Mouse (Mus musculus) adrenal gland, postnatal 25 days (tissue): ENCODE results near the gene Srp68. TPM values are rescaled to one million over a fixed set of nuclear protein-coding genes. Genes with fewer than 3 reads are reported as not detected.

Experiments
- DNase-seq: peaks from one replicate; pipeline ENCODE4 v3.0.0; 2021; ENCODE audit warnings: mixed read lengths
- total RNA-seq: library from RNA; stranded (reverse); gene quantifications from 2 replicates; pipeline ENCODE4 v1.2.3, GENCODE M21; 2021

Gene Srp68
- total RNA-seq, 1 experiment from 2014 or later = 70.9 TPM

DNA sequence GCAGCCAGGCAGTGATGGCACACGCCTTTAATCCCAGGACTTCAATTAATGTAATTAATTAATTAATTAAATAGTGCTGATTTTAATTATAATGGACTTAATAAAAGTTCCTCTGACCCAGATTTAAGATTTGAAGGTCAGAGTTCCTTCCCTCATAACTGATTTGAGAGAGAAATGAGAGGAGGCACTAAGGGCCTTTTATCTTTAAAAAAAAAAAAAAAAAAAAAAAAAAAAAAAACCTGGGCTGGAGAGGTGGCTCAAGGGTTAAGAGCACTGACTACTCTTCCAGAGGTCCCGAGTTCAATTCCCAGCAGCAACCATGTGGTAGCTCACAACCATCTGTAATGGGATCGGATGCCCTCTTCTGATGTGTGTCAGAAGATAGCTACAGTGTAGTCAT, 65.4 kb downstream of the Srp68 start:
- no peak for DNase-seq

DNA sequence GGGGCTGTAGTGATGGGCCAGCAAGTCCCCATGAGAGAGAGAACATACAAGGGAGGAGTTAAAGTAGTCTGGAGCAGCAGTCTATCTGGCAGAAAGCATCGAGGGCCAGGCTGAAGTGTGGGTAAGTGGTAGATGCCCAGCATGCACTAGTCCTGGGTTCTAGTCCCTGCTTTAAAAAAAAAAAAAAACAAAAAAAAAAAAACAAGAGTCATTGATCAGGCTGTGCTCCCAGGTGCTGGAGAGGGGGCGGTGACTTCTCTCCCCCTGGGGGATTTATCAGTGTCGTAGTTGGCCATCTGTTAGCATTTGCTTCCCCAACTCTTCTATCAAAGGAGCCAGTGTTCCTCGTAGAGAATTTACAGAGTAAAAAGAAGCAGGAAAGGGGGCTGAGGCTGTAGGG, 67.3 kb downstream of the Srp68 start:
- no peak for DNase-seq

- DNase-seq = no peak
These were observed 70.9 kb downstream of the Srp68 start for GRCm38 (mm10) chr11:116203150-116203549.

DNA sequence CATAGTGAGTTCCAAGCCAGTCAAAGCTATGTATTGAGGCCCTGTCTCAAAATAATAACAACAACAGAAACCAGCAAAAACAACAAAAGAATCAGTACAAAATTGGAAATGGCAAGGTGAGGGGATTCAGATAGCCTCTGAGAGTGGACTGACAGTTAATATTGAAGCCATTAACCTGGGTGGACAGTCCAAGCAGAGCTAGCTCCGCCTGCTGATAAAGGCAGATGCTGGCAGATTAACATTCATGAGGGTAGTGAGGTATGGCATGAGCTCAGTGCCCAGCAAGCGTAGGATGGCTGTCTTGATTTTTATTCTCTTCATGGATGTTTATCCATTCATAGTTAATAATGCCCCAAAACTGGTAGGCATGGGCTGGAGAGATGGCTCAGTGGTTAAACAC, 72.9 kb downstream of the Srp68 start:
- no peak for DNase-seq

DNA sequence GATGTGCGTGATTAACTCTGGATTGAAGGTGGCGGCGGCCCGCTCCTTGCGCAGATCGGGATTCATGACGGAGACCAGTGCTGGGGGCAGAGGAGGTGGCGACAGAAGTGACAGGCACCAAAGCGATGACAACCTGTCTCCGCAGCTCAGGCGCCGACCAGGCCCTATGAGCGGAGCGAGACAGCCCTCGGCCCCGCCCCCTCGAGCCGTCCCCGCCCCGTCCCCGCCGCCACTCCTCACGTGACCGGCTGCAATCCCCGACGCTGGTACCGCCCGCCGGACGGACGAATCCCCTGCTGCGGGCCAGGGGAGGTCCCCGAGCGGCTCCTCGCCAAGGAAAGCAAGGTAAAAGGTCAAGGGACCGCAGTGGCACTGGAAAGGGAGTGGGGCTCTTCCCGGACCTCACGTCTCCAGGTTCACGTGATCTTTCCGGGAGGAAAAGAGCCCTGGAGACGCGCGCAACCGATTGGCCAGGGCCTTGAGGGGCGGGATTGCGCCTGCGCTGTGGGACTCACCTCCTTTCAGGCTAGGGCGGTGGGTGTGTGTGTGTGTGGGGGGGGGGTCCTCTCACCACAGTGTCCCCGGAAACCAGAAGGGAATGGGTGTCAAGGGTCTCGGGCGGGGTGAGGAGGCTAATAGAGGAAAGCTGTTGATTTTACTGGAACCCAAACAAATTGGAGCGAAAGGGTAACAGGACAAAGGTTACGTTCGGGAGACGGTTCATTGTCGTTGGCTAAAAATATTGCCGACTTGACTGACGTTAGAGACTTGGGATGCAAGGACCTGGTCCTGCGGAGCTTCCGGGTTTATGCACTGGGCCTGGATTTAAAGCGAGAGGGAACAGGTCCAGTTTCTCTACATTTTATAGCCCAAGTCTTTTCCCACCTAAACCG, 75.1 kb downstream of the Srp68 start, which contains the start of the genes Ten1 and Acox1:
Gene Ten1 (plus strand): TSS at position 217 of the 893 bp plus-strand sequence.
Gene Acox1 (minus strand): TSS at position 407 of the 893 bp plus-strand sequence.
- peak; percentile 98 for DNase-seq

GRCm38 (mm10) chr11:116198132-116198531, 75.9 kb downstream of the Srp68 start:
- no peak for DNase-seq

- no peak for DNase-seq
These were observed 76.5 kb downstream of the Srp68 start for GRCm38 (mm10) chr11:116197584-116197906.

- DNase-seq = no peak
These were observed 77.0 kb downstream of the Srp68 start for GRCm38 (mm10) chr11:116196866-116197583.

DNA sequence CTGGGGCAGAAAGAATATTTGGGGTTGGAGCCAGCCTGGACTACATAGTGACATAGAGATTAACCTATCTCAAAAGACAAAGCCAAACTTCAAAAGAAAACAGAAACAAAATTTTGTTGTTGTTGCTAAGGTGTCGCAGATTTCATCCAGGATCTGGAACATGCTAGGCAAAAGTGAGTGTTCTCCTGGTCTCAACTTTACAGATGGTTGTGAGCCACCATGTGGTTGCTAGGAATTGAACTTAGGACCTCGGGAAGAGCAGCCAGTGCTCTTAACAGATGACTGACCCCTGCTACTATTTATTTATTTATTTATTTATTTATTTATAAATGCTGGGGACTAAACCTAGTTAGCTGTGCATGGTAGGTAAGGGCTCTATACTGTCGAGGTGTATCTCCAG, 77.7 kb downstream of the Srp68 start:
- no peak for DNase-seq

DNA sequence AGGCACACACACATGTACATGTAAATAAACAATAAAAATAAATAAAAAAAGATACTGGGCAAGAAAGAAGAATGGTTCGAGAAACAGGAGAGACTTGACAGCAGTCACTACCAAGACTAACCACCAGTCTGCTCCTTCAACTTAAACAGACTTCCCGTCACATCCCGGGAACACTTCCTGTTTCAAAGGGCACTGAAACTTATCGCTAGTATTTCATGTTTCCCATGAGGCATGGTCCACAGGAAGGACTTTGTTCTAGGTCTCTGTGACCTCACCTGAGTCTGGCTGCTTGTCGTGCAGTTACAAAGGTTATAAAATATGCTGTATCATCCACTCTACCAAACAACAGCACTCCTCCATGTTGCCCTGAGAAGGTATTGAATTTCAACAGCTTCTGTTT, 78.8 kb downstream of the Srp68 start:
- DNase-seq = no peak

Other genes starting within 250 kb of the Srp68 start
- 265 and 377 TPM in 2 replicates for gene H3f3b, start 246.3 kb downstream of the Srp68 start, total RNA-seq
- 25.8 and 27.4 TPM in 2 replicates for gene Unk, start 243.9 kb downstream of the Srp68 start, total RNA-seq
- gene Unc13d, start 196.3 kb downstream of the Srp68 start, total RNA-seq = 0.24 and 0.79 TPM in 2 replicates
- 189 and 195 TPM in 2 replicates for gene Wbp2, start 187.2 kb downstream of the Srp68 start, total RNA-seq
- gene Trim47, start 147.0 kb downstream of the Srp68 start, total RNA-seq = 17.1 and 20.2 TPM in 2 replicates
- 12.2 and 12.9 TPM in 2 replicates for gene Trim65, start 143.1 kb downstream of the Srp68 start, total RNA-seq
- 86.5 and 103 TPM in 2 replicates for gene Mrpl38, start 135.3 kb downstream of the Srp68 start, total RNA-seq
- gene Fbf1, start 106.1 kb downstream of the Srp68 start, total RNA-seq = 47.4 and 53.0 TPM in 2 replicates
- 21.5 and 27.1 TPM in 2 replicates for gene Ten1, start 75.4 kb downstream of the Srp68 start, total RNA-seq
- 182 and 184 TPM in 2 replicates for gene Acox1, start 75.2 kb downstream of the Srp68 start, total RNA-seq
- 1.00 and 1.5 TPM in 2 replicates for gene Evpl, start 36.1 kb downstream of the Srp68 start, total RNA-seq
- gene Galr2, start 6.7 kb upstream of the Srp68 start, total RNA-seq = not detected in 2 replicates
- 53.6 and 77.1 TPM in 2 replicates for gene Exoc7, start 33.0 kb upstream of the Srp68 start, total RNA-seq
- 0.15 TPM in 1 of 2 replicates, not detected in the other for gene Foxj1, start 61.2 kb upstream of the Srp68 start, total RNA-seq
- 8.5 and 8.9 TPM in 2 replicates for gene Rnf157, start 138.8 kb upstream of the Srp68 start, total RNA-seq
- gene Ubald2, start 159.9 kb upstream of the Srp68 start, total RNA-seq = 27.9 and 48.4 TPM in 2 replicates
- gene Qrich2, start 192.0 kb upstream of the Srp68 start, total RNA-seq = not detected in 2 replicates
- gene Prpsap1, start 220.0 kb upstream of the Srp68 start, total RNA-seq = 112 TPM in 2 replicates